Mouse (Mus musculus) liver, adult 2 months (tissue): ENCODE results near the gene Zfp112. TPM values are rescaled to one million over a fixed set of nuclear protein-coding genes. Genes with fewer than 3 reads are reported as not detected.

Source experiments
- DNase-seq: peaks from one replicate; pipeline ENCODE4 v3.0.0-alpha.2; 2011; ENCODE audit warnings: low read depth, low spot score; ENCODE audit errors: extremely low read depth
- H3K27ac ChIP-seq: fragments of 200-500 bp; replicated peaks from 2 replicates; pipeline ENCODE4 v1.5.1; 2012; ENCODE audit warnings: low read depth, mild to moderate bottlenecking, control low read depth, inconsistent platforms, low read length; ENCODE audit not compliant: insufficient read depth
- H3K27me3 ChIP-seq: fragments of 200-500 bp; 2 replicates; pipeline ENCODE4 v1.6.1; 2012; ENCODE audit warnings: mild to moderate bottlenecking, moderate library complexity, low read length, inconsistent platforms; ENCODE audit not compliant: control insufficient read depth, insufficient read depth
- H3K36me3 ChIP-seq: fragments of 200-500 bp; 2 replicates; pipeline ENCODE4 v1.6.1; 2012; ENCODE audit warnings: low read length, inconsistent platforms; ENCODE audit not compliant: control insufficient read depth, insufficient read depth
- H3K4me1 ChIP-seq: fragments of 200-500 bp; 2 replicates; pipeline ENCODE4 v1.6.1; 2011; ENCODE audit warnings: low read length; ENCODE audit not compliant: control insufficient read depth, insufficient read depth
- H3K4me3 ChIP-seq: fragments of 200-500 bp; 2 replicates; pipeline ENCODE4 v1.5.1; 2011; ENCODE audit warnings: low read depth, mild to moderate bottlenecking, control low read depth, low read length, moderate library complexity; ENCODE audit not compliant: insufficient read depth
- H3K79me2 ChIP-seq: fragments of 200-500 bp; 2 replicates; pipeline ENCODE4 v1.6.1; 2012; ENCODE audit warnings: inconsistent platforms, mild to moderate bottlenecking, low read length, moderate library complexity; ENCODE audit not compliant: control insufficient read depth, insufficient read depth
- H3K9ac ChIP-seq: fragments of 200-500 bp; 2 replicates; pipeline ENCODE4 v1.6.1; 2012; ENCODE audit warnings: low read depth, mild to moderate bottlenecking, control low read depth, inconsistent platforms, low read length
- CTCF ChIP-seq: fragments of 200-500 bp; IDR thresholded peaks from 2 replicates; pipeline ENCODE4 v1.5.1; 2011; ENCODE audit warnings: low read depth, low read length, control low read depth
- POLR2A ChIP-seq: fragments of 200-500 bp; IDR thresholded peaks from 2 replicates; pipeline ENCODE4 v1.6.1; 2011; ENCODE audit warnings: low read length, control low read depth; ENCODE audit not compliant: insufficient read depth; ENCODE audit errors: extremely low read depth
- WGBS: fragments of 180-500 bp; shearing (Covaris S2); methylation state at CpG from one replicate; pipeline ENCODE4 v1.1.7; 2018; 5-methylcytosine and 5-hydroxymethylcytosine counted together
- polyA plus RNA-seq: library from polyadenylated mRNA; depleted of rRNA; stranded (reverse); fragments of >200 nt; gene quantifications from 2 replicates; pipeline ENCODE4 v1.2.3, GENCODE M21; 2012
- total RNA-seq: library from RNA; depleted of rRNA; stranded (reverse); fragments of >200 nt; gene quantifications from 2 replicates; pipeline ENCODE4 v1.2.3, GENCODE M21; 2014

The Zfp112 gene
- total and polyA plus RNA-seq, 2 experiments, result 1.1 TPM

- Histone ChIP-seq H3K27ac (no peak overlapping the region), H3K4me3 (no peak overlapping the region), H3K36me3 (peaks cover 8% of the 10 kb centered on the region), H3K27me3 (no peaks in the 10 kb centered on the region), H3K9ac (no peak overlapping the region), H3K79me2 (peaks cover 30% of the 10 kb centered on the region), H3K4me1 (peaks cover 5% of the 10 kb centered on the region)
- TF ChIP-seq POLR2A, result no peak
- TF ChIP-seq CTCF, result no peak
- WGBS, result 97% methylated on average over 12 of the region's 12 CpGs
- no peak for DNase-seq
Measured at GRCm38 (mm10) chr7:24087485-24088125, 24.5 kb upstream of the Zfp112 start.

GRCm38 (mm10) chr7:24104403-24104802 is 7.7 kb upstream of the Zfp112 start:
- TF ChIP-seq CTCF (no peak), POLR2A (no peak)
- Histone ChIP-seq H3K36me3 (peaks cover 72% of the 10 kb centered on the region), H3K4me1 (no peaks in the 10 kb centered on the region)

GRCm38 (mm10) chr7:24105144-24105703 is 6.9 kb upstream of the Zfp112 start:
- TF ChIP-seq CTCF (no peak), POLR2A (no peak)
- Histone ChIP-seq H3K9ac (no peak overlapping the region), H3K79me2 (no peaks in the 10 kb centered on the region)

More at GRCm38 (mm10) chr7:24104403-24104802, 7.7 kb upstream of the Zfp112 start:
- no peak overlapping the region for H3K9ac ChIP-seq
- no peak for DNase-seq
- H3K4me3 ChIP-seq, result no peak overlapping the region
- no peaks in the 10 kb centered on the region for H3K79me2 ChIP-seq
- H3K27ac ChIP-seq, result no peak overlapping the region
- 96% methylated on average over 9 of the region's 9 CpGs for WGBS
- H3K27me3 ChIP-seq, result 0 out of 2 replicates have a peak, but pooled peaks cover 3% of the 10 kb centered on the region

DNA sequence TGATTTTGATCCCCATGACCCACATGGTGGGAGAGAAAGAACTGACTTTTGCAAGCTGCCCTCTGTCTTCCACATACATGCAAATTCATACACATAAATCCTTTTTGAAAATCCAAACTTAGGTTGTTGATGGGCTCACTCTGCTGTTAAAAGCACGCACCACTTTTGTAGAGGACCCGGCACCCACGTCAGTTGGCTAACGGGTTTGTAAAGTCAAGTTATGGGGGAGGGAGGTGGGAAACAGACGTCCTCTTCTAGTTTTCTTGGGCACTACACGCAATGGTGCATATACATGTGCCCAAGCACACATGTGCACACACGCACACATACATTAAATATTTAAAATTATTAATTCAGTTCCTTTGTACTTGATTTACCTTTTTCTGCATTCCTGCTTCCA is 1.3 kb upstream of the Zfp112 start:
- H3K27me3 ChIP-seq, result 0 out of 2 replicates have a peak, but pooled peaks cover 2% of the 10 kb centered on the region
- no peaks in the 10 kb centered on the region; the same call in 1 of the 2 replicates for H3K4me1 ChIP-seq
- WGBS, result 97% methylated on average over 7 of the region's 7 CpGs
- H3K4me3 ChIP-seq, result no peak overlapping the region
- no peaks in the 10 kb centered on the region for H3K79me2 ChIP-seq
- H3K27ac ChIP-seq, result no peak overlapping the region
- H3K9ac ChIP-seq, result no peak overlapping the region
- TF ChIP-seq CTCF (no peak), POLR2A (no peak)
- H3K36me3 ChIP-seq, result peaks cover 14% of the 10 kb centered on the region
- no peak for DNase-seq

More at GRCm38 (mm10) chr7:24105144-24105703, 6.9 kb upstream of the Zfp112 start:
- no peak for DNase-seq
- Histone ChIP-seq H3K36me3 (peaks cover 67% of the 10 kb centered on the region), H3K4me1 (no peaks in the 10 kb centered on the region), H3K4me3 (no peak overlapping the region), H3K27me3 (0 out of 2 replicates have a peak, but pooled peaks cover 3% of the 10 kb centered on the region), H3K27ac (no peak overlapping the region)
- 95% methylated on average over 18 of the region's 18 CpGs for WGBS

DNA sequence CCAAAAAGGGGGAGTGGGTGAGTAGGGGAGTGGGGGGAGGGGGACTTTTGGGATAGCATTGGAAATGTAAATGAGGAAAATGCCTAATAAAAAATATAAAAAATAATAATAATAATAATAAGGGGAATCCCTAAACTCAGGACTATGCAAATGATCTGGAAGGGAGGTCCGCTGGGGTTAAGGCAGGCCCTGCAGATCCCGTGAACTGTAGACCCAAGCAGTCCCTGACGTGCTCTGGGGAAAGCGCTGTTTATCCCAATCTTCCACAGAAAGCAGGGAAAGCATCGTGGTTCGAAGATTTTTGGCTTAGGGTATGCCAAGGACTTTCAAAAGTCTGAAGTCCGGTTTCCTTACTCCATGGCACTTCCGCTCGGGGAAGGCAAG is 350 bp upstream of the Zfp112 start:
- H3K27me3 ChIP-seq, result no peaks in the 10 kb centered on the region
- no peak for DNase-seq
- no peaks in the 10 kb centered on the region; the same call in 1 of the 2 replicates for H3K4me1 ChIP-seq
- peak overlapping the region; percentile 77 for H3K9ac ChIP-seq
- no peak for TF ChIP-seq CTCF
- H3K36me3 ChIP-seq, result peaks cover 7% of the 10 kb centered on the region
- H3K27ac ChIP-seq, result peak overlapping the region; percentile 80
- WGBS, result 6% methylated on average over 9 of the region's 9 CpGs
- H3K79me2 ChIP-seq, result no peaks in the 10 kb centered on the region
- H3K4me3 ChIP-seq, result peak overlapping the region; percentile 64

DNA sequence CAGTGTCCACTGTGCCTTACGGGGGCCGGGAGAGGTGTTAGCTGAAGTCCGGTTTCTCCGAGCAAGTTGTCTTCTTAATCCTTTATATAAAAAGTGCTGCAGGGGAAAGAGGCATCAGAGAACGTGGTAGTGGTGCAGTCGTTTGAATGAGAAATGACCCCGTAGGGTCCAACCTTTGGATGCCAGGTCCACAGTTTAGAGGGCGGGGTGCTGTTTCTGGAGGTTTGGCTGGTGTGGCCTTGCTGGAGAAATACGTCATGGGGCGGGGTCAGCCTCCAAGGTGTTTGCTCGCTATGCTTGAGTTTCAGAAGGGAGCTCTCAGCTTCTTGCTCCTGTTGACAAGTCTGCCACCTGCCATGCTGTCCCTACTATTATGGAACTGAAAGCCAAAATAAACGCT is 887 bp downstream of the Zfp112 start:
- H3K27me3 ChIP-seq, result no peaks in the 10 kb centered on the region
- WGBS, result 6% methylated on average over 12 of the region's 12 CpGs
- DNase-seq, result peak; percentile 88
- H3K27ac ChIP-seq, result peak overlapping the region; percentile 89
- H3K4me1 ChIP-seq, result no peaks in the 10 kb centered on the region; the same call in 1 of the 2 replicates
- peak overlapping the region; percentile 87 for H3K4me3 ChIP-seq
- H3K9ac ChIP-seq, result peak overlapping the region; percentile 88
- TF ChIP-seq POLR2A (peak; percentile 34; the same call in 1 of the 2 replicates), CTCF (no peak)
- H3K36me3 ChIP-seq, result peaks cover 2% of the 10 kb centered on the region; the same call in 1 of the 2 replicates
- H3K79me2 ChIP-seq, result no peaks in the 10 kb centered on the region
